Mouse (Mus musculus) kidney, adult 8-10 months (tissue): Measurements from ENCODE around the gene Mut.

ENCODE experiments used
- DNase-seq, 2 experiments: peaks; one replicate each; pipeline ENCODE4 v3.0.0; 2022

Gene Mut

GRCm38 (mm10) chr17:40934420-40935231 is at the start of gene Mut, which contains the start of gene Cenpq:
Mut (plus strand) TSS chr17:40934685.
Cenpq (minus strand) TSS chr17:40935047.
- peak; percentile 99 for DNase-seq

GRCm38 (mm10) chr17:40885155-40885554 is 49.3 kb upstream of the Mut start:
- DNase-seq: no peak

- no peak for DNase-seq
These were observed 46.5 kb upstream of the Mut start for GRCm38 (mm10) chr17:40887849-40888536.

- DNase-seq: peak in 1 of 2 experiments; percentile 5
These were observed 37.6 kb upstream of the Mut start for GRCm38 (mm10) chr17:40896863-40897262.

GRCm38 (mm10) chr17:40899783-40900363 is 34.6 kb upstream of the Mut start:
- DNase-seq: no peak

- no peak for DNase-seq
These were observed 31.1 kb upstream of the Mut start for GRCm38 (mm10) chr17:40903345-40903744.

GRCm38 (mm10) chr17:40904056-40904597 is 30.4 kb upstream of the Mut start:
- no peak for DNase-seq

- no peak for DNase-seq
These were observed 29.7 kb upstream of the Mut start for GRCm38 (mm10) chr17:40904721-40905154.

- DNase-seq: no peak
These were observed 20.2 kb upstream of the Mut start, which contains the start of gene Glyatl3 for GRCm38 (mm10) chr17:40914250-40914649. Glyatl3 (minus strand) TSS chr17:40914350.

- no peak for DNase-seq
These were observed 19.0 kb upstream of the Mut start for GRCm38 (mm10) chr17:40915499-40915898.

- DNase-seq: no peak
These were observed 500 bp upstream of the Mut start for GRCm38 (mm10) chr17:40933985-40934384.

- no peak for DNase-seq
These were observed 14.0 kb downstream of the Mut start for GRCm38 (mm10) chr17:40948518-40948917.

GRCm38 (mm10) chr17:40977914-40978313 is 43.4 kb downstream of the Mut start:
- DNase-seq: no peak

- DNase-seq: no peak
These were observed 57.6 kb downstream of the Mut start for GRCm38 (mm10) chr17:40992102-40992501.
